Mouse (Mus musculus): ENCODE data around the gene Kcnh8.

Gene Kcnh8

GRCm38 (mm10) chr17:52602093-52602780, at the start of gene Kcnh8:
TSS of gene Kcnh8 (plus strand) at chr17:52602709.
- ATAC-seq (ENCODE audit: low TSS enrichment) = 0 out of 2 replicates have a peak, but pooled peaks have one; percentile 12

DNA sequence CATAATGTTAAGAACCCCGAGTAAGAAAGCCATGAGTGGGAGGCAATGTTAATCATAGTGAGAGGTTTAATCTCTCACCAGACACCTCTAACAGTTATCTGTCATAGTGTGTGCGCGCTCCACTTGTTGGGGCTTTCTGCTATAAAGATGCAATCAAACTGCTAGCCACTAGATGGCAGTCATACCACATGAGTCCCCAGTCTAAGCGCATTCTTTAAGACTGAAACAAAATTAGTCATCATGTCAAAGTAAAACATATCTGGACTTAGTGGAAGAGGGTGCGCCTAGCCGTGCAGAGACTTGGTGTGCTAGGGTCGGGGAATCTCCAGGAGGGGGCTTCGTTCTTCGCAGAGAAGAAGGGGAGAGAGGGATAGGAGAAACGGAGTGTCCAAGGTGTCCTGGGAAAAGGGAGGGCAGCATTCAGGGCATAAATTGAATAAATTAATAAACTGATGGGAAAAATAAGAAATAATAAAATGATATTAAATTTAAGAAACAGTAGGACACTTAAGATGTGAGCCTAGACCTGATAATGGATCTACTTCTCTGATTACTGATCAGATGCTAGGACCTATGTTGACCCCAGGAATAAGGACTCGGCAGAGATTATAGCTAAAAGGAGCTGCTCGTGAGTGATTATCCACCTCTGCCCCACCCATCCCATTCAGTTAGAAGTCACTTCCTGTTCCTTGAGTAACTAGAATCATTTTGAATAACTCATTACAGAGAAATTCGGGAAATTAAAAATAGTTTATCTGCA, 42.4 kb upstream of the Kcnh8 start:
- ATAC-seq (ENCODE audit: low TSS enrichment) = peak; percentile 83

DNA sequence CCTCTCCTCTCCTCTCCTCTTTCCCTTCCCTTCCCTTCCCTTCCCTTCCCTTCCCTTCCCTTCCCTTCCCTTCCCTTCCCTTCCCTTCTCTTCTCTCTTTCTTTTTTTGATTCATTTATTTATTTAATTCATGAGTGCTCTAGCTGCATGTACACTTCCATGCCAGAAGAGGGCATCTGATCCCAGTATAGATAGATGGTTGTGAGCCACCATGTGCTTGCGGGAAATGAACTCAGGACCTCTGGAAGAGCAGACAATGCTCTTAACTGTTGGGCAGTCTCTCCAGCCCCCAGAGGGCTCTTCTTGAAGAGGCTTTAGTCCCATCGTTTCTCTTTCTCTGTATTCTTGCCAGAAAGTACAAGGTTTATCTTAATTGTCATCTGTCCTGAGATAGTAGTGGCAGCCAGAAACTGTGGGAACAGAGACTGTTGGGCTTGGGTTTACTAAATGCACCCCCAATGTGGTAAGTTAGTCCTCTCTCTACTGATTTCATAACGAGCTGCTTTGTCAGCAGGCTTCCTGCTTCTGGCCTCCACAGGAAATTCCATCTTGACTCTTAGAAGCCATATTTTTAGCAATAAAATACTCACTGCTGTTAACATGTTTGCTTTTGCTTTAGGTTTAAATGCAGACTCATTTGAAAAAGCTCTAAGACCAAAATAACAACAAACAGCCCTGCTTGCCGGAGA, 36.9 kb upstream of the Kcnh8 start:
- ATAC-seq (ENCODE audit: low TSS enrichment) = no peak

GRCm38 (mm10) chr17:52569584-52570270, 32.8 kb upstream of the Kcnh8 start:
- peak; percentile 96 for ATAC-seq (ENCODE audit: low TSS enrichment)

DNA sequence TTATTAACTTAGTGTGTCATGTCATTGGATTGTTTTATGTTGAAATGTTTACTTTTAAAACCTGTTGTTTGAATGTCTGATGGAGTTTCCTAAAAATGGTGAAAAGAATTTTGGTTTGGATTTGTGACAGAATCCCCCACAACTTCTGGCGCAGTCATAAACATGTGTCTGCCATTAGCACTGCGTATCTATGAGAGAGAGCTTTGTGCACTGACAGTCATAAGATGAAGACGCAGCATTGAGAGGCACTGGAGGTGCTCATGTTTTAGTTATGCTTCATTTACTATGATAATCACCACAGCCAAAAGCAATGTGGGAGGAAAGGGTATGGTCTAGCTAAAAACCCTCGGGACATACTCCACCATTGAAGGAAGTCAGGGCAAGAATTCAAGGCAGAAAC, 30.3 kb upstream of the Kcnh8 start:
- ATAC-seq (ENCODE audit: low TSS enrichment) = no peak

DNA sequence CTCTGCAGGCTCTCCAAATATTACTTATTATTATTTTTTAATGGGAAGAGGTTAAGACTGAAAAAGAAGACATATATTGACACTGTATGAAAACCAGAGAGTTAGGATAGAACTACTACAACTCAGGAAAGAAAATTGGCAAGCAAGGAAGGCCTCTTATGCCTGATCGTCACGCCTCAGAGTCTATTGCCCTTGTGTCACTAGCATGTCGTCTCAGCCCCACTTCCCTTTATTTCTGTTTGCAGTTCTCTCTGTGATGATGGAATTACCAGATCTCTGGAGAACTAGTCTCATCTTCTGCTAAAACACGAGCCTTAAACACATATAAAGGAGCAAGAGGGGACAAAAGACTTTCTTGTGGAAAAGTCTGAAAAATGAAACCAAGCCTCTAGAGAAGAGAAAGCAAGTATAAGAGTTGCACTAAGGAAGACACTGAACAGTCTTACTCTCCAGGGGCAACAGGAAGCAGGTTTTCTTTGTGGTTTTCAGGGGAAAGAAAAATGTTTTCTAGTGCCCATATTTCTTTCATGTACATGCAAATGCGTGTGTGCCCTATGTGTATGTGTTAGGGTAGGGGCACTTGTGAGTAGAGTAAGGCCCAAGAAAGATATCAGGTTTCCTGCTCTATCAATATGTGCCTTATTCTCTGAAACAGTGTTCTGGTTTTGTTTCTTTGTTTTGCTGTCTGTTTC, 10.9 kb upstream of the Kcnh8 start:
- ATAC-seq (ENCODE audit: low TSS enrichment) = no peak

- no peak for ATAC-seq (ENCODE audit: low TSS enrichment)
Observed at GRCm38 (mm10) chr17:52599141-52599540, 3.4 kb upstream of the Kcnh8 start.

DNA sequence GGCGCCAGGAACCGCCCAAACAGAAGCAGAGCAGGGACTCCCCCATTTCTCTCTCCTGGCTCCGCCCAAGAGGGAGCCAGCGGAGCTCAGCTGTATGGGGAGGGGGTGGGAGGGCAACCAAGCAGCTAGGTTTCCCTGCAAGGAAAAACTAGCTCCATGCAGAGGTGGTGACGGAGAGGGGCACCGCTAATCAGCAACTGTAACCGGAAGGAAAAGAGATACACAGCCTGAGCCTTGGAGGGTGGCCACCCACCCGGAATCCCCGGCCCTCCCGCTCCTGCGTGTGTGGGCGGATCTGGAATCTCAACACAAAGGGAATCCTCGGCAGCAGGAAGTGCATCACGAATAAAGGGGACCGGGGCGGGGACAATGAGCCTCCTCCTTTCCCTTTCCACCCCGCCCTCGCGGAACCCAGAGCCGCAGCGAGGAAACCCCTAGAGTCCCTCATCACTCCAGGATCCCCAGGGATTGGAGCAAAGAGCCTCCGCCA, 1.6 kb upstream of the Kcnh8 start:
- peak; percentile 93 for ATAC-seq (ENCODE audit: low TSS enrichment)

DNA sequence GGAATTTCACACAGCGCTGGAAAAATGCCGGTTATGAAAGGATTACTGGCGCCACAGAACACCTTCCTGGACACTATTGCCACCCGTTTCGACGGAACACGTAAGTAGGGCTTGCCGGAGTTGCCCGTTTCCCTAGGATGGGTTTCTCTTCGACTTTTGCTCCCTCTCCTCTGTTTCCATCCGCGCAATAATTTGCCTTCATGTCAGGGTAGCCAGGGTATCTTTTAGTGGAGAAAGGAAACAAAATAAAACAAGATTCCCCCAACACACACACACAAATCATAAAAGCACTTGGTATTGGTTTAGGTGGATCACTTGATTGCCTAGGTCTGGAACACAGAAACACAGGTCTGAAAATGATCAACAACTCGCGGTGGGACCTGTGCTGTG, 267 bp downstream of the Kcnh8 start:
- ATAC-seq (ENCODE audit: low TSS enrichment) = no peak

GRCm38 (mm10) chr17:52603411-52603810, 902 bp downstream of the Kcnh8 start:
- no peak for ATAC-seq (ENCODE audit: low TSS enrichment)

DNA sequence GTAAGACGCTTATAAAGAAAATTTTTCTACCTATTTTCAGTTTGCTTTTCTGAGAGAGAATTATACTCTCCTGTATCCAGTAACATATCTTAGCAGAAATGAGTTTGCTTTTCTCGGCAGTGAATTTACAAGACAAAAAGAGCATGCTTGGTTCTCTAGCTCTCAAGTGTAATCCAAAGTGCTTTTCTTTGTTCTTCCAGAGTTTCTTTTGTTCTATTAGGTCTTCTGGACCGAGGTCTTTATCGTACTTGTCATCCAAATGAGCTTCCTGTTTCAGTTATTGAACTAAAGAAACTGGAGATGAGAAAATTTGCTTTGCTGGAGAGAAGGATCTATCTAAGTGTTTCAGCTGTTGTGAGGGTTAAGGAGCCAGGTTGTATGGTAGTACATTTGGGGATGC, 8.9 kb downstream of the Kcnh8 start:
- no peak for ATAC-seq (ENCODE audit: low TSS enrichment)

GRCm38 (mm10) chr17:52649186-52649585, 46.7 kb downstream of the Kcnh8 start:
- ATAC-seq (ENCODE audit: low TSS enrichment) = no peak

- no peak for ATAC-seq (ENCODE audit: low TSS enrichment)
Observed at GRCm38 (mm10) chr17:52691988-52692387, 89.5 kb downstream of the Kcnh8 start.

GRCm38 (mm10) chr17:52701944-52702343, 99.4 kb downstream of the Kcnh8 start:
- no peak for ATAC-seq (ENCODE audit: low TSS enrichment)

DNA sequence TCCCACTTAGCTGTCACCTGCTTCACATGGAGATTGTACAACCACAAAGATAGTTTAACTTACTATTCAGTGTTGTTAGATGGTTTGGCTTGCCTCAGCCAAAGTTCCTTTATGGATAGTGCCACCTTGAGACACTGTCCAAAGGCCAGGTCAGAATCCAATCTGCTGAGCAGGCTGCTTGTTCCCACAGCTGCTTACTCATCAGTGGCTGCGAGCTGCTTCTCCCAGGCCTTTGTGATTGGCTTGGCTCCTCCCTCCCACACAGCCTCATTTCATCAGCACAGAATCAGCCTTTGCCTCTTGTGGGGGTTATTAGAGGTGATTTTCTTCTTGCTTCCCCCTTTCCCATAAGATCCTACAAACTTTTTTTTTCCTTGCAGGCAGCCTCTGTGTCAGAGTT, 109.8 kb downstream of the Kcnh8 start:
- no peak for ATAC-seq (ENCODE audit: low TSS enrichment)

DNA sequence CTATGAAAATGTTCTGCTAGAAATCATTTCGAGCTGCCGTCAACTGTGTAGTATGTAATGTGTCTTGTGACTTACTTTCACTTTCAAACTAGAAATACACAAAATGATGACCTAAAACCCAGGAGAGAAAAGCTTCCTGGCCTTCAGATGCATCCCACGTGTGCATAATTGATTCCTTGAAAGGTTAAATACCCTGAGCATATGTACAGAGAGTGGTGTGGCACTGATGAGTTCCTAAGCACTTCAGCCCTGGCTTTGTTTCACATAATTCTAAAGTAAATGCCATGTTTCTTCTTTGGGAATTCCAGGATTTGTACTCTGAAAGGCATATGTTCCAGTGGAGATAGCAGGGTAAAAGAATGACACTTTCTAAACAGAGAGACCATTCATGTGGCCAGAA, 119.7 kb downstream of the Kcnh8 start:
- ATAC-seq (ENCODE audit: low TSS enrichment) = no peak; the same call in 1 of the 2 replicates

GRCm38 (mm10) chr17:52728806-52729205, 126.3 kb downstream of the Kcnh8 start:
- ATAC-seq (ENCODE audit: low TSS enrichment) = no peak

DNA sequence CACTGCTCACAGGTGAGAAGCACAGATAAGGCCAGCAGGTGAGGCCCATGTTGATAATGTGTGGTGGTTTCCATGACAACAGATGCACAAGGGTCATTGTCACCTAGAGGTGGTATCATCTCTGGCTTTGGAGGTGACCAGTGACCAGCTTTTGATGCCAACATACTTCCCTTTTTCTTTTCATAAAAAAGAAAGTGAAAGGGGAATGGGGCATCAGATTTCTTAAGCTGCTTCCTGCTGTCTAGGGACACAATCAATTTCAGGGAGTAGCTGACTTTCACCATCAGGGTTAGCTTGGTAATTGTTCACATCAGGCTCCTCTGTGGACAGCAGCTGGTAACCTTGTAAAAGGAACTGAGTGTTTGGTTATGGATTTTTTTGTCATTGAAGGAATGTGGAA, 135.9 kb downstream of the Kcnh8 start:
- ATAC-seq (ENCODE audit: low TSS enrichment) = no peak

DNA sequence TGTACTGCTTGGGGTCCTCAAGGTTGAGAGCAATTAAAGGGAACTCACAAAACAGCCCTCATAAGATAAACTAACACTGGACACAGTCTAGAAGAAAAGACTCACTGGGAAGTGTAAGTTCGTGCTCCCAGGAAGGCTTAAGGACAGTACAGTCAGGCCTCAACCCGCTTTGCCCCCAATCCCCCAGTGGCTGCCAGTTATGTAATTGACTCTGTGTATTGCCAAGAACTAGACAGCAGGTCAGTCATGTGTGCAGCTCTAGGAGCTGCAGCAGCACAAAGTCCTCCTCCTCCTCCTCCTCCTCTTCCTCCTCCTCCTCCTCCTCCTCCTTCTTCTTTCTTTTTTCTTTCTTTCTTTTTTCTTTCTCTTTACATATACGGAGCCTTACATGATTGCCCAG, 185.6 kb downstream of the Kcnh8 start:
- ATAC-seq (ENCODE audit: low TSS enrichment) = no peak

DNA sequence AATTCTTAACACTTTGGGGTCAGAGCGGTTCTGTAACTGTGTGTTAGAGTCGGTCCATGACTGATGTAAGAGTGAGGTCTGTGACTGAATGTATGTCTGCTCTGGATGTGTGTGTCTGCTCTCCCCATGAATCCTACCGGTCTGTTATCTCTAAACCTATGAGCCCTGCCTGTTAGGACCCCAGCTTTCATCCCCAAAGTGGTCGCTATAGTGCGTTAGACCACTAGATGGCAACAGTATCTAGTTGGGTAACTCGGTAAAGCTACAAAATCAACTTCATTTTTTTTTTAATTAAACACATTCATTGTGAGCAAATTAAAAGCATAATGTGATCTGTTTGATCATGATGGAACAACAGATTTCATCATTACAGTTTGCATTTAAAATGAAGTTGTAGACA, 202.0 kb downstream of the Kcnh8 start:
- no peak for ATAC-seq (ENCODE audit: low TSS enrichment)

- no peak for ATAC-seq (ENCODE audit: low TSS enrichment)
Observed at GRCm38 (mm10) chr17:52810773-52811172, 208.3 kb downstream of the Kcnh8 start.
